Mouse (Mus musculus): ENCODE results near the gene Adamts3.

DNA sequence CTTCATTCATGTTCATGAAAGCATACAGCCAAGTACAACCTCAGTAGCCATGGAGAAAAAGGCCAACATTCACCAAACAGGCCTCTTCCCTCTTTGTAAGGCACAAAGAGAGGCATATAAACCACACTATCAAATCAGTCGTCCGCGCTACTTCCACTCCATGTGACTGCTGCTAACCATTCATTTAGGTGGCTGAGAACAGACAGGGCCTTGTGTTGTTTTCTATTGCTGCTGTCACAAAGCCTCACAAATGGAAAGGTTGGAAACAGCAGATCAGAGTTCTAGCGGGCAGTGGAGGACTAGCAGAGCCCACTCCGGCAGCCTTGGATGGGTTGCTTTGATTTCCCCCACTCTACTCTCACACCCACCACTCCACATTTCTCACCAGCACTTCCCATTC lies 98.5 kb downstream of the Adamts3 start:
- TF ChIP-seq CTCF (IDR thresholded peaks at IDR 0.05; ENCODE audit: insufficient read depth, low read length): no peak
- no peak for TF ChIP-seq POLR2A (IDR thresholded peaks at IDR 0.05; ENCODE audit: borderline replicate concordance, extremely low read depth, low read depth, low read length)
